Mouse (Mus musculus) left cerebral cortex, adult 8-10 months (tissue): ENCODE measurements around the gene Olfr476. TPM values are rescaled to one million over a fixed set of nuclear protein-coding genes. Genes with fewer than 3 reads are reported as not detected.
"Not testable (repeated sequence)": the region's sequence is repeated elsewhere in the genome, so short reads cannot be mapped to it uniquely, and the experiment has no call there.

ENCODE experiments used
- DNase-seq, 2 experiments: peaks; one replicate each; pipeline ENCODE4 v3.0.0; 2022; ENCODE audit warnings: low spot score in 2 of 2
- total RNA-seq, 4 experiments: library from RNA; stranded (reverse); gene quantifications; 2 replicates each; pipeline ENCODE4 v1.2.4; 2022

The Olfr476 gene
- not detected for total RNA-seq

- DNase-seq: no peak
Measured at GRCm38 (mm10) chr7:107964503-107964902, at the start of gene Olfr476. Gene Olfr476, plus strand, starts transcription at chr7:107964803.

- DNase-seq: no peak
Measured at GRCm38 (mm10) chr7:107930146-107930545, 34.5 kb upstream of the Olfr476 start, which contains the start of gene Olfr473. Gene Olfr473, plus strand, starts transcription at chr7:107930446.

GRCm38 (mm10) chr7:107952539-107952938 is 12.1 kb upstream of the Olfr476 start:
- DNase-seq: not testable (repeated sequence)

DNA sequence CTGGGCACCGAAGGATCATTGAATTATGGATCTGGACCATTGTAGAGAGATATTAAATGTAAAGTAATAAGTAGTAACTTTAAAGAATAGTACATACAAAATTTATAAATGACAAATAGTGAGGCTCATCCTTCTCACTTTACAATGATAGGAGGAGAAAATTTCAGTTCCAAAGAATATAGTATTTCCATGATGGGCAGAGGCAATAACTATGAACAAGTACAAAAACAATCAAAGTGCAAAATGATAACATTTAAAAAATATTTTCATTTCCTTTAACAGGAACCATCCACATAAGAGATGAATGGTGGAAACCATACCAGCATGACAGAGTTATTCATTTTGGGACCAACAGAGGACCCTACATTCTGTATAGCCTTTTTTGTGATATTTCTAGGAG is 10.3 kb upstream of the Olfr476 start, which contains the start of gene Olfr474:
Gene Olfr474, plus strand, starts transcription at position 301 of the 400 bp plus-strand sequence.
- no peak for DNase-seq

DNA sequence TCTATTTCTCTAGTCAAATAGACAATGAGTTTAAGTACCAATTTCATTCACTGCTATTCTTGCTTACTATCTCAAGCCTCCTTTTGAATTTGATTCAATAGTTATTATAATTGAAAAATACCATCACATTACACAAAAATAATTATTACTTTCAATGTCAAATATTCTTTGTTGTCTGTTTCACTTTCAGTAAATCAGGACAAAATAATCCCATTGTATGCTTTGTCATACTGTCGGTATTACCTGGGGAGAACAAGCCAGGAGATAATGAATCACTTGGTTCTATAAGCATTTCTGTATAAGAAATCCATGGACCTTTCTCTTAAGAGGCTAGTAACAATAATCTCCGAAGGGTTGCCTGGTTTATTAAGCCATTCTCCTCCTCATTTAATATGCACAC is 21.8 kb downstream of the Olfr476 start, which contains the start of gene Olfr477:
Gene Olfr477, plus strand, starts transcription at position 301 of the 400 bp plus-strand sequence.
- no peak for DNase-seq

GRCm38 (mm10) chr7:108014256-108014655 is 49.7 kb downstream of the Olfr476 start:
- DNase-seq: not testable (repeated sequence)

Other genes with a start within 250 kb of the Olfr476 start
- under 1 TPM; 0.11 to 0.63 (median 0.40) TPM for gene Cyb5r2, start 206.8 kb upstream of the Olfr476 start, total RNA-seq
- gene Ovch2, start 163.6 kb upstream of the Olfr476 start, total RNA-seq: not detected
- gene Olfr467, start 152.5 kb upstream of the Olfr476 start, total RNA-seq: not detected
- gene Olfr469, start 139.3 kb upstream of the Olfr476 start, total RNA-seq: not detected
- gene Olfr470, start 117.3 kb upstream of the Olfr476 start, total RNA-seq: not detected
- gene Olfr472, start 66.9 kb upstream of the Olfr476 start, total RNA-seq: under 1 TPM in 1 of 4 experiments, not detected in 3; 0.07 TPM
- not detected for gene Olfr473, start 34.4 kb upstream of the Olfr476 start, total RNA-seq
- gene Olfr474, start 10.2 kb upstream of the Olfr476 start, total RNA-seq: not detected
- not detected for gene Olfr477, start 21.9 kb downstream of the Olfr476 start, total RNA-seq
- gene Olfr478, start 69.2 kb downstream of the Olfr476 start, total RNA-seq: not detected
- gene Olfr479, start 85.9 kb downstream of the Olfr476 start, total RNA-seq: not detected
- not detected for gene Olfr480, start 102.5 kb downstream of the Olfr476 start, total RNA-seq
- gene Olfr481, start 115.1 kb downstream of the Olfr476 start, total RNA-seq: not detected
- 1 to 10 TPM; 1.7 to 2.6 (median 2.5) TPM for gene Olfr482, start 132.8 kb downstream of the Olfr476 start, total RNA-seq
- gene Olfr483, start 136.0 kb downstream of the Olfr476 start, total RNA-seq: not detected
- gene Olfr484, start 162.6 kb downstream of the Olfr476 start, total RNA-seq: not detected
- gene Olfr485, start 195.1 kb downstream of the Olfr476 start, total RNA-seq: not detected
- gene Olfr486, start 207.9 kb downstream of the Olfr476 start, total RNA-seq: not detected
- gene Olfr487, start 249.8 kb downstream of the Olfr476 start, total RNA-seq: not detected